Mouse (Mus musculus): ENCODE measurements at regions not wholly inside any gene's neighbourhood (a gene's known extent, or its start where the extent isn't known, plus 50 kb on each side); places are given as distances from the start of the nearest gene placed in this dataset.

DNA sequence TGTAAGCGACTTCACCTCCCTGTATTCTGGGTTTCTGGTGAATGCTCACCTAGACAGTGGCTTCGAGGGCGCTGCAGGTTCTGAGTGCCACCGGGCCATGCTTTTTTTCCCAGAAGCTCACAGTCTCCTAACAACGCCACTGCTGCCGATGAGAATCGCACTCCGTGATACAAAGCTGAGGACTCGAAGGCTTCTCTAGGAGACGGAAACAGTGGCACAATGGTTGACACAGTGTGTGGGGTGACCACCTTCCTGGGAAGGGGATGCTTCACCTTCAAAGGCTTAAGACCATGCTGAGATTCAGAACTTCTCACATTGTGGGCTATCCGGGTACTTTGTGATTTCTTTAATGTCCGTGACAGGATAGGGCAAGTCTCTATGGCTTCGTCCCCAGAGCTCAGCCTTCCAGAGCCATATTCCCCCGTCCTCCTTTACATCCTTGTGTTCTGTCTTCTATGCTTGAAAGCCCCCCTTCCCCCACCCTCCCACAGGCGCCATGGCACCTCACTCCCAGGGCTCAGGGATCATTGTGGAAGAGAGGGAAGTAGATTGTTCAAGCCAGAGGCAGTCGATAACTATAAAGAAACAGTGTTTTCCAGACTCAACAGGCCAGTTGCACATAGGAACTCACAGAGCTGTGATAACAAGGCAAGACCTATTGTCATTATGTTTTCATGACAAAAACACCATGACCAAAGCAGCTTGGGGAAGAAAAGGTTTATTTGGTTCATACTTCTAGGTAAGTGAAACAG is 79.3 kb upstream of the Cpm start:
- Histone ChIP-seq H3K9me3 (replicated peaks; ENCODE audit: control insufficient read depth, low read length) (no peaks in the 10 kb centered on the region), H3K27ac (ENCODE audit: low read length) (no peak overlapping the region), H3K4me2 (ENCODE audit: low read depth, low read length) (no peak overlapping the region), H3K4me1 (ENCODE audit: control insufficient read depth, insufficient read depth, low read length) (no peaks in the 10 kb centered on the region), H3K4me3 (replicated peaks; ENCODE audit: low read length) (no peak overlapping the region), H3K9ac (ENCODE audit: low read length) (no peak overlapping the region), H3K36me3 (ENCODE audit: control insufficient read depth, insufficient read depth, low read length) (no peaks in the 10 kb centered on the region), H3K27me3 (ENCODE audit: control insufficient read depth, insufficient read depth, low read length) (no peaks in the 10 kb centered on the region)
- no peak for ATAC-seq (ENCODE audit: insufficient read depth, low FRiP score)
- 89% methylated on average over 16 of the region's 16 CpGs for WGBS

- Histone ChIP-seq H3K4me2 (ENCODE audit: low read depth, low read length) (no peak overlapping the region), H3K9me3 (replicated peaks; ENCODE audit: control insufficient read depth, low read length) (no peaks in the 10 kb centered on the region), H3K4me3 (replicated peaks; ENCODE audit: low read length) (no peak overlapping the region), H3K36me3 (ENCODE audit: control insufficient read depth, insufficient read depth, low read length) (no peaks in the 10 kb centered on the region), H3K4me1 (ENCODE audit: control insufficient read depth, insufficient read depth, low read length) (no peaks in the 10 kb centered on the region), H3K27me3 (ENCODE audit: control insufficient read depth, insufficient read depth, low read length) (no peaks in the 10 kb centered on the region), H3K27ac (ENCODE audit: low read length) (no peak overlapping the region), H3K9ac (ENCODE audit: low read length) (no peak overlapping the region)
- ATAC-seq (ENCODE audit: insufficient read depth, low FRiP score), result no peak
- WGBS, result 85% methylated on average over 4 of the region's 4 CpGs
These were observed 79.8 kb upstream of the Cpm start for GRCm38 (mm10) chr10:117549506-117549830.

- H3K4me2 ChIP-seq (ENCODE audit: low read depth, low read length), result no peak overlapping the region
- H3K9me3 ChIP-seq (replicated peaks; ENCODE audit: control insufficient read depth, low read length), result no peaks in the 10 kb centered on the region
- no peaks in the 10 kb centered on the region for H3K4me1 ChIP-seq (ENCODE audit: control insufficient read depth, insufficient read depth, low read length)
- ATAC-seq (ENCODE audit: insufficient read depth, low FRiP score), result no peak
- H3K27ac ChIP-seq (ENCODE audit: low read length), result no peak overlapping the region
- no peak overlapping the region for H3K9ac ChIP-seq (ENCODE audit: low read length)
- 87% methylated on average over 23 of the region's 23 CpGs for WGBS
- no peak overlapping the region for H3K4me3 ChIP-seq (replicated peaks; ENCODE audit: low read length)
- H3K27me3 ChIP-seq (ENCODE audit: control insufficient read depth, insufficient read depth, low read length), result no peaks in the 10 kb centered on the region
- no peaks in the 10 kb centered on the region for H3K36me3 ChIP-seq (ENCODE audit: control insufficient read depth, insufficient read depth, low read length)
These were observed 80.4 kb upstream of the Cpm start for GRCm38 (mm10) chr10:117548775-117549505.

- no peaks in the 10 kb centered on the region for H3K4me1 ChIP-seq (ENCODE audit: control insufficient read depth, insufficient read depth, low read length)
- no peak for ATAC-seq (ENCODE audit: insufficient read depth, low FRiP score)
- H3K36me3 ChIP-seq (ENCODE audit: control insufficient read depth, insufficient read depth, low read length), result no peaks in the 10 kb centered on the region
- H3K4me3 ChIP-seq (replicated peaks; ENCODE audit: low read length), result no peak overlapping the region
- WGBS, result 83% methylated on average over 4 of the region's 4 CpGs
- no peak overlapping the region for H3K9ac ChIP-seq (ENCODE audit: low read length)
- H3K4me2 ChIP-seq (ENCODE audit: low read depth, low read length), result no peak overlapping the region
- no peaks in the 10 kb centered on the region for H3K27me3 ChIP-seq (ENCODE audit: control insufficient read depth, insufficient read depth, low read length)
- no peaks in the 10 kb centered on the region for H3K9me3 ChIP-seq (replicated peaks; ENCODE audit: control insufficient read depth, low read length)
- no peak overlapping the region for H3K27ac ChIP-seq (ENCODE audit: low read length)
These were observed 81.0 kb upstream of the Cpm start for GRCm38 (mm10) chr10:117548262-117548661.

DNA sequence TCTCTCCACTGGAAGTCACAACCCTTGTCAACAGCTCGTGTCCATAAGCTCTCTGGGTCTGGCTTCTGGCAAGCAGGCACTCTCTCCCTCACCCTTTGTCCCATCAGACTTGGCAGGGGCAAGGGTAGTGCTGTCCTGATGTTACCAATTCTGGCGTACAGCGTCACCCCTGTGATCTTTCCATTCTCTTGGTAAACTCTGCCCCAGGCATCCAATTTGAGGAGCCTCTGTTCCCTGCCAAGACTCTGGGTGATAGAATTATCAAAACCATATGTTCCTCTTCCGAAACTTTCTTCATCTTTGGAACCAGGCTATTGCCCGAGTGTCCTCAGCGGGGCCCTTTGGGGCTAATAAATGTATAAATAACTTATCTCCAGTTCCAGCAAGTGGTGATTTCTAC is 82.0 kb upstream of the Cpm start:
- no peak overlapping the region for H3K4me3 ChIP-seq (replicated peaks; ENCODE audit: low read length)
- no peaks in the 10 kb centered on the region for H3K4me1 ChIP-seq (ENCODE audit: control insufficient read depth, insufficient read depth, low read length)
- H3K27me3 ChIP-seq (ENCODE audit: control insufficient read depth, insufficient read depth, low read length), result no peaks in the 10 kb centered on the region
- H3K9me3 ChIP-seq (replicated peaks; ENCODE audit: control insufficient read depth, low read length), result no peaks in the 10 kb centered on the region
- no peak overlapping the region for H3K4me2 ChIP-seq (ENCODE audit: low read depth, low read length)
- H3K9ac ChIP-seq (ENCODE audit: low read length), result no peak overlapping the region
- no peak for ATAC-seq (ENCODE audit: insufficient read depth, low FRiP score)
- H3K36me3 ChIP-seq (ENCODE audit: control insufficient read depth, insufficient read depth, low read length), result no peaks in the 10 kb centered on the region
- H3K27ac ChIP-seq (ENCODE audit: low read length), result no peak overlapping the region
- 82% methylated on average over 6 of the region's 6 CpGs for WGBS

GRCm38 (mm10) chr10:117545842-117546631 is 83.3 kb upstream of the Cpm start:
- H3K4me3 ChIP-seq (replicated peaks; ENCODE audit: low read length), result no peak overlapping the region
- H3K4me1 ChIP-seq (ENCODE audit: control insufficient read depth, insufficient read depth, low read length), result no peaks in the 10 kb centered on the region
- no peak for ATAC-seq (ENCODE audit: insufficient read depth, low FRiP score)
- no peak overlapping the region for H3K9ac ChIP-seq (ENCODE audit: low read length)
- no peak overlapping the region for H3K27ac ChIP-seq (ENCODE audit: low read length)
- no peaks in the 10 kb centered on the region for H3K9me3 ChIP-seq (replicated peaks; ENCODE audit: control insufficient read depth, low read length)
- no peaks in the 10 kb centered on the region for H3K36me3 ChIP-seq (ENCODE audit: control insufficient read depth, insufficient read depth, low read length)
- no peaks in the 10 kb centered on the region for H3K27me3 ChIP-seq (ENCODE audit: control insufficient read depth, insufficient read depth, low read length)
- no peak overlapping the region for H3K4me2 ChIP-seq (ENCODE audit: low read depth, low read length)
- 81% methylated on average over 5 of the region's 5 CpGs for WGBS

- WGBS, result 66% methylated on average over 15 of the region's 15 CpGs
- no peaks in the 10 kb centered on the region for H3K27me3 ChIP-seq (ENCODE audit: control insufficient read depth, insufficient read depth, low read length)
- no peak overlapping the region for H3K4me2 ChIP-seq (ENCODE audit: low read depth, low read length)
- no peaks in the 10 kb centered on the region for H3K9me3 ChIP-seq (replicated peaks; ENCODE audit: control insufficient read depth, low read length)
- ATAC-seq (ENCODE audit: insufficient read depth, low FRiP score), result no peak
- no peaks in the 10 kb centered on the region for H3K36me3 ChIP-seq (ENCODE audit: control insufficient read depth, insufficient read depth, low read length)
- no peak overlapping the region for H3K4me3 ChIP-seq (replicated peaks; ENCODE audit: low read length)
- no peak overlapping the region for H3K27ac ChIP-seq (ENCODE audit: low read length)
- H3K9ac ChIP-seq (ENCODE audit: low read length), result no peak overlapping the region
- no peaks in the 10 kb centered on the region for H3K4me1 ChIP-seq (ENCODE audit: control insufficient read depth, insufficient read depth, low read length)
These were observed 84.4 kb upstream of the Cpm start for GRCm38 (mm10) chr10:117544680-117545546.

DNA sequence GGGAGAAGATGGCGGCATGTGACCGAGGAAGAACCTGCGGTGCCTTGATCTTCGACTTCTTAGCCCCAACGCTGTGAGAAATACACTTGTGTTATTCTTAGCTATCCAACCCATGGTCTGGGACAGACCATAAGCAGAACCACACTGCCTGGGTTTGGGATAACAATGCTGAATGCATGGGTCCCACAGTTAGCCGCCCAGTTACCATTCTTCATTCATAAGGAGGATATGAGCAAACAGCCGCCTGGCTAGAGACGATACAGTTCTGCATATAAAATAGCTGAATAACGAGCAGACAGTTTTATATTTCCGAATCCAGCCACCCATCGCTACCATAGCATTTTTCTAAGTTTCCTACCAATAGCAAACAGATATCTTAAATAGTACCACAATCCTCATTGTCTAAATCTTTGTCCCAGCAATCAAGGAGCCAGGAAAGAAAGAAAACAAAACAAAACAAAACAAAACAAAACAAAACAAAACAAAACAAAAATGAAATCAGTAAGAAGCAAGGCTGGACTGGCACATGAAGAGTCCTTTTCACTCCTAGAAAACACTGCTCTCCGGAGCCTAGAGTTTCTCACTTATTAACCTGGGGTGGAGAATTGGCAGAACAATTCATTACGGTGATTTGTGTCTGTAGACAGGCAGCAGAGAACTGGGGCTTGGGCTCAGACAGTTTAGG is 85.2 kb upstream of the Cpm start:
- Histone ChIP-seq H3K36me3 (ENCODE audit: control insufficient read depth, insufficient read depth, low read length) (no peaks in the 10 kb centered on the region), H3K4me1 (ENCODE audit: control insufficient read depth, insufficient read depth, low read length) (no peaks in the 10 kb centered on the region), H3K4me2 (ENCODE audit: low read depth, low read length) (no peak overlapping the region), H3K4me3 (replicated peaks; ENCODE audit: low read length) (no peak overlapping the region), H3K9me3 (replicated peaks; ENCODE audit: control insufficient read depth, low read length) (no peaks in the 10 kb centered on the region), H3K27ac (ENCODE audit: low read length) (no peak overlapping the region), H3K27me3 (ENCODE audit: control insufficient read depth, insufficient read depth, low read length) (no peaks in the 10 kb centered on the region), H3K9ac (ENCODE audit: low read length) (no peak overlapping the region)
- 83% methylated on average over 13 of the region's 13 CpGs for WGBS
- no peak for ATAC-seq (ENCODE audit: insufficient read depth, low FRiP score)
